Mouse (Mus musculus) myocyte (in vitro differentiated cells): ENCODE measurements around the gene Irs2.

ENCODE experiments used
- CEBPB ChIP-seq: IDR thresholded peaks from 2 replicates; pipeline ENCODE4 v1.6.1; 2011; ENCODE audit warnings: mild to moderate bottlenecking, moderate library complexity; ENCODE audit not compliant: poor library complexity, insufficient read depth, severe bottlenecking
- E2F4 ChIP-seq: IDR thresholded peaks from one replicate; pipeline ENCODE4 v1.6.1; 2011; ENCODE audit warnings: mild to moderate bottlenecking, control low read depth, moderate library complexity; ENCODE audit not compliant: insufficient read depth
- MYOG ChIP-seq, 3 experiments: IDR thresholded peaks; one replicate each; pipeline ENCODE4 v1.6.1; 2011; ENCODE audit warnings: control low read depth in 2 of 3, low read depth in 2 of 3, mild to moderate bottlenecking in 2 of 3; ENCODE audit not compliant: insufficient read length in 2 of 3, control insufficient read depth in 1 of 3, insufficient read depth in 1 of 3
- POLR2A ChIP-seq: IDR thresholded peaks from one replicate; pipeline ENCODE4 v1.6.1; 2011; ENCODE audit warnings: low read depth, mild to moderate bottlenecking, control low read depth, moderate library complexity; ENCODE audit not compliant: insufficient read length
- POLR2AphosphoS2 ChIP-seq: IDR thresholded peaks from one replicate; pipeline ENCODE4 v1.6.1; 2011; ENCODE audit warnings: low read depth, control low read depth; ENCODE audit not compliant: insufficient read length
- REST ChIP-seq: IDR thresholded peaks from one replicate; pipeline ENCODE4 v1.6.1; 2011; ENCODE audit warnings: mild to moderate bottlenecking, control low read depth, moderate library complexity; ENCODE audit not compliant: insufficient read depth, insufficient read length

- no peak for TF ChIP-seq POLR2A
- no peak for TF ChIP-seq REST
- TF ChIP-seq CEBPB: no peak
- TF ChIP-seq POLR2AphosphoS2: no peak
- no peak for TF ChIP-seq MYOG (IDR thresholded peaks at IDR 0.05; ENCODE audit: control insufficient read depth in 1 of 3, insufficient read depth in 1 of 3, insufficient read length in 2 of 3, low read depth in 2 of 3)
- TF ChIP-seq E2F4: no peak
Measured at GRCm38 (mm10) chr8:10979916-10980315, 28.3 kb downstream of the Irs2 start.
